Mouse (Mus musculus) cerebellum, adult 18-20 months (tissue): ENCODE results near the gene Zfp523.

Experiments used
- DNase-seq, 2 experiments: peaks; one replicate each; pipeline ENCODE4 v3.0.0; 2021

Gene Zfp523

GRCm38 (mm10) chr17:28161310-28161881, 15.5 kb upstream of the Zfp523 start:
- no peak for DNase-seq

- DNase-seq, result peak; percentile 77 to 85
Observed at GRCm38 (mm10) chr17:28163666-28164065, 13.3 kb upstream of the Zfp523 start.

GRCm38 (mm10) chr17:28170460-28171305, 6.2 kb upstream of the Zfp523 start:
- no peak for DNase-seq

DNA sequence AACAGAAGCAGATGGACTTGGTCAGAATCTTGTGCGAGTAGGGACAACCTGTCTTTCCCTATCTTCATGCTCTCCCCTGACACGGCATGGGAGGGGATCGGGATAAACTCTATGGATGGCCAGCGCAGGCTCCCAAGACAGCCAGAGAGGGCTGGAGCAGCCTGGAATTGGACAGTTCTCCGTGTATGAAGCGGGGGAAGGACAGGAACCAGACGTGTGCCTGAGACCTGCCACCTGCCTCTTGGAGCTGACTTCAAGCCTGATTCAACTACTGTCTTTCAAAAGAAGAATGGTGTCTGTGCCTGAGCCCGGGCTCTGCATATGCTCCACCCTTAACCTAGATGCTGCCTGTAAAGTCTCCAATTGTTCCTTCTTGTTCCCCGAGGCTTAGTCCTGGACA, 4.2 kb upstream of the Zfp523 start:
- no peak for DNase-seq

DNA sequence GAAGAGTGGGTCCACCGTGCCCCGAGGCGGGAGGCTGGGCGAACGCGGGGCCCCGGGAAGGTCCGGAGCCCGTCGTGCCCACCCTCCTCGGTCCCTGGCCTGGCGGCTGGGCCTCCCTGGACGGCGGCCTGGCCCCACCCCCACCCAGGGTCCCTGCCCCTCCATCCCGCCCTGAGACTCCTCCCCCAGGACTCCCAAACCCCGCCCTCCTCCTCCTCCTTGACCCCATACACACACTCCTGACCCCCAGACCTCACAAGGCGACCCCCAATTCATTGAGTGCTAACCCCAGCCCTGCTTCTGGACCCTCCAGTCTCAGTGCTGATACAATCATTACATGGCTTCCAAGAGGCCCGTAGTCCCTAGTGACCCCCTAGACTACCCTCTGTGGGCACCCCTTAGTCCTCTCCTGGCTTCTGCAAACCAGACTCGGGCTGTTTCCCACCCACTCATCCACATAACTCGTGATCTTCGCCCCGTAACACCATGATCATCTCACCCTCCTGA, 664 bp downstream of the Zfp523 start:
- DNase-seq, result peak in 1 of 2 experiments; percentile 50

DNA sequence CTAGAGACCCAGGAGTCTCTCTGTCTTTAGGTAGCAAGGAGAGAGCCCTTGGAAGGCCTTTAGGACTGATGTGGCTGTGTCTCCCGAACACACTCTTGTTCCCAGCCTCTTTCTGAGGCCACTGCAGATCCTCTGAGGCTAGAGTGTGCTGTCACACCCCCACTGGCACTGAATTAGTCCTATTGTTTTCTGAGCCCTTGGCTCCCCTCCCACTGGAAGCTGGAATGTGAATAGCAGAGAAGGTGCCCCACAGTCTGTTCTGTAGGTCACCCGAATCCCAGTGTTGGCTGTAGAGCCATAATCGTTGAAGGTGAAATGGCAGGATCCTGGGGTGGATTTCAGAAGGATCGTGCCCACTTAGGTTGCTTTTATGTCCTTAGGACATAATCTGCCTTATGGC, 3.4 kb downstream of the Zfp523 start:
- no peak for DNase-seq

- no peak for DNase-seq
Observed at GRCm38 (mm10) chr17:28180783-28181544, 4.0 kb downstream of the Zfp523 start.

DNA sequence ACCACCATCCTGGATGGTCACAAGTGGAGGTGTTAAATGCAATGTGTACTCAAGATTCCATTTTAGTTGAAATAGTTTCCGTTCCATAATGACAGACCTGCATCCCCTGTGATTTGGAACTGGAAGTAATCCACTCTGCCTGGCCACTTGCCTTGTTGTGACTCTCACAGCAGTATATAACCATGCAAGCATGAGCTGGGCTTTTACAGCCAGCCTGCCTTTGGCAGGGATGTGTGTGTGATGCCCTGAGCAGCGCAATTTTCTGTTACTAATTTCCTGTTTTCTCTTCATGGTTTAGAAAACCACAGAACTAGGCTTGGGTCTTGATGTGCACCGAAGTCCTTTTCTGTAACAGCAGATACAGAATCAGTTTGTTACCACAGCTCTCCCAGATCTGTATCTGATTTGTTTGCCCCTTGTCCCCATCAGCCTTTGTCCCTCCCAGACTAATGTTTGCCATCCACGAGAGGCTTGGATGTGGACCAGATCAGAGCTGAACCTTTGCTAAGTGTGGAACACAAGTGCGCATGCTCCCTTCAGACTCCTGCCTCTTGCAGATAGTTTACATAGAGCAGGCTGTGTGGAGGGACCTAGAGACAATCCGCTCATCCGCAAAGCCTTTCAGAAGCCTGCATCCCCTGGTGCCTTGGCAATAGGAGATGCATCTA, 8.2 kb downstream of the Zfp523 start:
- DNase-seq, result no peak

GRCm38 (mm10) chr17:28188313-28188712, 11.4 kb downstream of the Zfp523 start:
- DNase-seq, result no peak

DNA sequence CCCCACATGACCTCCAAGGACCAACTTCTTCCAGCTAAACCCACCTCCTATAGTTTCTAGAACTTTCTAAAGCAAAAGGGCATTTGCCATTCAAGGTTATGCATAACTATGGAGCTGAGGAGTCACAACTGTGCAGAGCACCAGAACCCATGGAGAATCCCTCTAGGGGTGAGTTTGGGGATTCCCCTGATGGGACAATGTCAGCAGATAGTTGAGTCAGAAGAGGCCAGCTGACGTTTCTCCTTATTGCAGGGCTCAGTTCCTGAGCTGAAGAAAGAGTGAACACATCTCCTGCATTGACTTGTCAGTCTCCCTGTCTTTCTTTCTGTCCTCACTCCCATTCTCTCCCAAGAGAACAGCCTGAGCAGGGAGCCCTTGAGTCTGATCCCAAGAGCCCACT, 15.8 kb downstream of the Zfp523 start:
- no peak for DNase-seq

DNA sequence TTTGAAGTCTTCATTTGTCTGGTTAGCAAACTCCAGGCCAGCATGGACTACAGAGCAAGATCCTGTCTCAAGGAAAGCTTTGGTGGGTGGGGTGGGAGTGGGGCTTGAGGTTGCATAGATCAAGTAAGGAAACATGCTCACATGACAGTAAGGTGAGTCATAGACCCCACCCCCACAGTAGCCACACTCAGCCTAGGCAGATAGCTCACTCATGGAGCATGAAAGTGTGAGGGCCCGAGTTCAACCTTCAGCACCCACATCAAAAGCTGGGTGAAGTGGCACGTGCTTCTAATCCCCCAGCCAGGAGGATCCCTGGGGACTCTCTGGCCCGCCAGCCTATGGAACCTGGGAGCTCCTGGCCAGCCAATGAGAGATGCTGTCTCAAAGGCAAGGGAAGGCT, 16.6 kb downstream of the Zfp523 start:
- DNase-seq, result no peak

DNA sequence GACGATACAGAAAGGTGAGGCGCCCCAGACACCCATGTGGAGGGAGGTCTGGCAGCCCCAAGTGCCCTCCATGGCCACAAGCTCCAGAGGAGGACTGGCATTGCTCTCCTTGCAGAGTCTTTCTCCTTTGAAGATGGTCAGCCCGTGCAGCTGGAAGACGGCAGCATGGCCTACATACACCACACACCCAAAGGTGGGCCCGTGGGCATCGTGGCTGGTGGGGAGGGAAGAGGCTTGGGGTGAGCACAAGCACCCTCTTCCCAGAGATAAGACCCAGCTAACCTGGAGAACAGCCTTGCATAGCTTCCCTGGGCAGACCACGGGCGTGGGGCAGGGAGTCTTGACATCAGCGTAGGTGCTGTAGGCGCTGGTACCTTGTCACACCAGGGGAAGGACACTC, 18.1 kb downstream of the Zfp523 start:
- no peak for DNase-seq

- no peak for DNase-seq
Observed at GRCm38 (mm10) chr17:28197646-28198045, 20.7 kb downstream of the Zfp523 start.

- DNase-seq, result no peak
Observed at GRCm38 (mm10) chr17:28201982-28202381, 25.1 kb downstream of the Zfp523 start.

- peak; percentile 45 to 71 for DNase-seq
Observed at GRCm38 (mm10) chr17:28204052-28204720, 27.3 kb downstream of the Zfp523 start.

GRCm38 (mm10) chr17:28205443-28205842, 28.5 kb downstream of the Zfp523 start:
- no peak for DNase-seq

GRCm38 (mm10) chr17:28207092-28207491, 30.2 kb downstream of the Zfp523 start:
- no peak for DNase-seq

DNA sequence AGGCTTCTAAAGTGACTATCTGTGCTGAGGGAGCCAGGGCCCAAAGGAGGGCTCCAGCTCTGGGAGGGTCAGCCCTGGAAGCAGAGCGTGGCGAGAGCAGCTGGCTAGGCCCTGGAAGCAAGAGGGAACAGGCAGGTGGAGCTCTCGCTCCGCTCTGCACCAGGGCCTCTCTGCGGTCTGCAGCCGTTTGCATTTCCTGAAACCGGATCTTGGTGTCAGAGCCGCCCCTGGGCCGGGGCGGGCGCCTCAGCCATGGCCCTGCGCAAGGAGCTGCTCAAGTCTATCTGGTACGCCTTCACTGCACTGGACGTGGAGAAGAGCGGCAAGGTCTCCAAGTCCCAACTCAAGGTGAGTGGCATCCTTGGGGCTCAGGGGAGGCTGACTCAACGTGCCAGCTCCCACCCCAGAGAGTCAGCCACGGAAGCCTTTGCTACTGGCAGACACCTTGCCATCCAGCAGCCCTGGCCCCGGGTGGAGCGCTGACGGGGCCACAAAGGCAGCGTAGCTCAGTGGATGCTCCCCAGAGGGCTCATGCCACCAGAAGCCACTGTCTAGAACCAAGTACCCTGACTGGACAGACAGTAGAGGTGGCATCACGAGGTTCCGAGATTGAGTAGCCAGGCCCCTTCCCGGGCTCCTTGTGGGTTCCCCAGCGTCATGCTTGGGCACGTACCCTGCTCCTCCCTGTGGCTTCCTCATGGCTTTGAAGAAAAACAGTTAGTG, 30.8 kb downstream of the Zfp523 start, which contains the start of gene Def6:
Def6 (plus strand) TSS at position 188 of the 723 bp plus-strand sequence.
- DNase-seq, result peak; percentile 23 to 33

- DNase-seq, result no peak
Observed at GRCm38 (mm10) chr17:28208314-28208612, 31.3 kb downstream of the Zfp523 start.

DNA sequence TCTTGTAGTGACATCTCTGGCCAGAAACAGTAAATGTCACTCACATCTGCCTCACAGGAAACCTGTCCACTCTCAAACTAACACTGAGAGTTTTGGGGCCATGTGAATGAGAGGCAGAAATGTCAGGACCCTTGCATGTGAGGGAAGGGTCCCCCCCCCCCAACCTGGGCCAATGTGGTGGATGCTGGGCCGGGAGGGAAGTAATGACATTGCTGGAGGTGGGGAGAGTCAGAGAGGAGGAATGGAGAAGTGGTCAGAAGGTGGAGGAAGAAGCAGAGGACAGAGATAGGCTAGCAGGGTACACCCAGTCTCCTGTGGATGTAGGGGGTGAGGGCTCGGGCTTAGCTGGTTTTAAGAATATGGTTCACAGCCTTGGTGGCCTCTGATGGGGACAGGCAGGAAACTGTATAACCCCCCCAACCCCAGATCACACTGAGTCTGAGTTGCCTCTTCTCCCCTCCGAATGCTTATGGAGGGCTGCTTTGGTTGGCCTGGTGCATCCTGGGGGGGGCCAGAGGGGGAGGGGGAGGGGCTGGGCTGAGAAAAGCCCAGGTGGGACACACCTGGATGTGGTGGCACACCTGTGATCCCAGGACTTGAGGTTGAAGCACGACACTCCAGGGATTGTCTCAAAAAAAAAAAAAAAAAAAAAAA, 32.7 kb downstream of the Zfp523 start:
- DNase-seq, result no peak

DNA sequence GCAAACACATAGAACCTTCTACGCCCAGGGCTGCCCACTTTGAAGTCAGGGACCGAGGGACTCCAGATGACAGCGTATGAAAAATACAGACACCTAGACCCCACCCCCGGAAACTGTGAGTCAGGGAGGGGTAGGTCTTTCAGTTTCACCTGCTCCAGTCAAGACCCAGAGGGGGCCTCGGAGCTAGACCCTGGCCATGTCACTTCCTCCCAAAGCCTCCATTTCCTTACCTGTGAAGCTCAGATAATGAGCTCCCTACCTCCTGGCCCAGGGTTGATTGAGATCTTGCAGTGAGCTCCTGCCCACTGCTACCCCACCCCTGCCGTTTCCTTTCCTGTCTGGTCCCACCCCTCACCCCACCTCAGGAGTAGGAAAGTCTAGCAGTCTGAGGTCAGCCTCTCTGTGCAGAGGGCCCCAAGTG, 35.0 kb downstream of the Zfp523 start:
- no peak for DNase-seq
